Mouse (Mus musculus): ENCODE results near the gene Gcdh.
A peak's percentile ranks its signal among the peaks of the same experiment; 100 is the strongest.

DNA sequence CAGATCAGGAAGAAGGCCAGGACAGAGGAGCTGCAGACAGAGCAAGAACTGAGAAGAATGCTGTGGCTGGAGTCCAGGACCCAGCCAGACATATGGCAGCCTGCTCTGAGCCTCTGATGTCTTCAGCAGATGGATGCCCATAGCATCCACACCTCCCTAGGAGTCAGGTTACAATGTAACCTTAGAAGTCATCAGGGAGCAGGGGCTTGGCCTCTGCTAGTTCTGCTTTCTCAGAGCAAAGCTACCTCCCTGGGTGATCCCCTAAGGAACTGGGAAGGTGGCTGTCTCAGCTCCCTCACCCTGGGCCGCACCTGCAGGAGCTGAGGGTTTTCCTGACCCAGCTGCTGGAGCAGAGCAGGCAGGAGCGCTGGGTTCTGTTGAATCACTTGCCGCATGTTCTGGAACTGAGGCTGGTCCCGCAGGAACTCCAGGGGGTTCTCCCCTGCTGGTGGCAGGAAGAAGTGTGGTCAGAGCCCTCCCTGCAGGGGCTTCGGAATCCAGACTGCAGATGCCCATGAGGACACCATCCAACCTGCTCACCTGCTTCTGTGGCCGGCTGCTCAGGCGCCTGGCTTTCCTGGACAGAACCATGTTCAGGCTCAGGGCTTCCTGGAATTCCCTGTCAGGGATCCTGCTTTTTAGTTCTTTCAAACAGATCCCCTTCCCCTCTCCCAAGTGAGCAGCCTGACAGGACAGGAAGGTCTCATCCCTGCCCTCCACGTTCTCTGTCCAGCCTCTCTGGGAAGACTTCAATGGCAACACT, 56.4 kb downstream of the Gcdh start:
- TF ChIP-seq CTCF (conservative IDR thresholded peaks at IDR 0.05; ENCODE audit: low read length) (0 out of 2 replicates have a peak, but pooled peaks have one; percentile 5), NANOG (IDR thresholded peaks at IDR 0.05; ENCODE audit: borderline replicate concordance, low read length) (no peak), POU5F1 (IDR thresholded peaks at IDR 0.05; ENCODE audit: borderline replicate concordance, low read length) (no peak)

Data from E14TG2a.4 (cell line).